Mouse (Mus musculus): ENCODE measurements at regions not wholly inside any gene's neighbourhood (a gene's known extent, or its start where the extent isn't known, plus 50 kb on each side); places are given as distances from the start of the nearest gene placed in this dataset.
A peak's percentile ranks its signal among the peaks of the same experiment; 100 is the strongest.

DNA sequence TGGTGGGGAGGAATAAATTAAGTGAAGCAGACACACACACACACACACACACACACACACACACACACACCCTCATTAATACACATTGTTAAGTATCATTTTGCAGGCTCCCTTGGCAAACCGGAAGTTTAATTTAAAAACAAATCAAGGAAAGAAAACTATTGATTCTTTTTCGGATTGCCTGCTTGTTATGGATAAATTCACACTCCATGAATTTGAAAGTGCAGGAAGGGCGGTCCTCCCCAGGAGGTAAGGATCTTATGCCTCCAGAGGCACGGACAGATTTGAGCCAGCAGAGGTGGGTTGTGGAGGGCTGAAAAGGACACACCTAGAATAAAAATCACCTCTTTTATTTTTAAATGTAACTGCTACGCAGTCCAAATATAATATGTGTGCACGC is 156.2 kb upstream of the Gm15217 start:
- no peak for DNase-seq (ENCODE audit: low spot score)

DNA sequence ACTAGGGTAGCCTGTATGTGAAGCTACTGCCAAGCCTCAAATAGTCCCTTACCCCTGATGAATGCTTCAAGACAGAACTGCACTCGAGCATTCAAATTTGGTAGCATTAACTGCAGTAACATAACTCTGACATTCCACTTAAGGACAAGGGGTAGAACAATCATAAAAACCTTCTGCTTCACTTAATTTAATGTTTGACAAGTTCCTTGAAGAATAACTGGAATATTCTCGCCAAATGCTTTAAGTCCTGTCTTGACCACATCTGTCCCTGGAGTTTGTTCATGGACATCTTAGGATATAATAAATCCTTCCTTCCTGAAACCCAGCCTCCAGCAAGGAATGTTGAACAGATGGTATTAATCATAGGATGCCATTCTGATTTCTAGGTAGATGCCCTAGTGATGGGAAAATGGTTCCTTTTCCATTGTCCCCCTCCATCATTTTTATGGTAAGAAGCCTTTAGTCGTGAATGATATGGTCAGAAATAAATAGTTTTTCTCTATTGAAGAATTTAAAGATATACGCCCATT is 154.7 kb upstream of the Gm15217 start:
- peak; percentile 21 for DNase-seq (ENCODE audit: low spot score)

DNA sequence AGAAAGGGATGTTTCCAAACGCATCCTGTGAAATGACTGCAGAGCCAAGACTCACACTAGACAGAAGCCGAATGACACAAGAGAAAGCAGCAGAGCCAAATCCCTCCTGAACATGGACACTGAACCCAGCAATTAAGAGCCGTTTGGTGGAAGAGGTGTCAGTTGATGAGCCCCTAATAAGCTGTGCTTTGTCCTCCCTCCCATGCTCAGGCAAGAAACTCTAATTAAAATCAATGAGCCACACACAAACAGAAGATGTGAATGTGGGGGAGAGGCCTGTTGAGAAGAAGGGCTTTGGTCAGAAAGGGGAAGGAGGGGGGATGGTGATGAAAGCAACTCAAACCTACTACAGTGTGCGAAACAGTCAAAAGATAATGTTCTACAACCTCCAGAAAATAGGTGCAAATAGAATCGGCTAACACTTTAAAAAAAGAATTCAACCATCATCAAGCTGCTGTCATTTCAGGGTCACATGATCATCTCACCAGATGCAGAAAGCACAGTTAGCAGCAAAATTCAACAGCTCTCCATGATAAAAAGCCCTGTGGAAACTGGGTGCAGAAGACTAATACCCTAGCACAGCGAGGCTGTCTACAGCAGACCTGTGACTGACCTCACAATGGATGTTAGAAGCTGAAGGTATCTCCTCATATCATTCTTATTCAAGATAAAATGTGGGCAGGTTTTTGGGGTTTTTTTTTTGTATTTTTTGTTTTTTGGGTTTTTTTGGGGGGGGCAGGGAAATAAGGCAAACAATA is 153.2 kb upstream of the Gm15217 start:
- peak; percentile 10 for DNase-seq (ENCODE audit: low spot score)

DNA sequence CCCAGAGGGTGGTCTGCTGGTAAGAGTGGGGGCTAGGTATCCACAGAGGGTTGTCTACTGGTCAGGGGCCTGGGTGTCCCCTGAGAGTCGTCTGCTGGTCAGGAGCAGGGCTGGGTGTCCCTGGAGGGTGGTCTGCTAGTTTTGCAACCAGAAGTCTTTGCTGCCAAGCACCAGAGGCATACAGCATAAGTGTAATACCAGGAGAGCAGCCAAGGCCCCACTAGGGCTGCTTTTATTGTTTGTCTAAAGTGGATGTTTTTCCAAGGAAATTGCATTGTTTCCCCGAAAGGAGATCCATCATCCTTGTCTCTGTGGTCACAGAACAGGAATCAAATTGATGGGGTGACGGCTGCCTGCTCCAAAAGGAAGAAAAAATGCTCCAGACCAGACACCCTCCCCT is 145.2 kb upstream of the Gm15217 start:
- no peak for DNase-seq (ENCODE audit: low spot score)

DNA sequence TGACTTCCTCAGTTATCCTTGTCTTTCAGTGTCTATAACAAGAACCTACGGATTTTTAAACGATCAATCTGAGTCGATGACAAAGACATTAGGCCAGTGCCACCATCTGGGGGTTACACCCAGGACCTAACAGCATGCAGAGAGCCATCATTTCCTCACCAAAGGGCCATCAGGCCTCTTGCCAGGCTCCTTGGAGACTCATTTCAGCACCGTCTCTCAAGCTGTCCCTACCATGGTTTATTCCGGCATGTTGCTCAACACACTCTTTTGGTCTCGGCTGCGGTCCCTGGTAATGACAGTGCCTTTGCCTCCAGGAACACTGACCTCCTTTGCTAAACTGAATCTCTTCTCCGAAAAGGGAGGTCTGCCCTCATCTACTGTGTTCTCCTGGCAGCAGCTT is 144.4 kb upstream of the Gm15217 start:
- DNase-seq (ENCODE audit: low spot score): no peak

DNA sequence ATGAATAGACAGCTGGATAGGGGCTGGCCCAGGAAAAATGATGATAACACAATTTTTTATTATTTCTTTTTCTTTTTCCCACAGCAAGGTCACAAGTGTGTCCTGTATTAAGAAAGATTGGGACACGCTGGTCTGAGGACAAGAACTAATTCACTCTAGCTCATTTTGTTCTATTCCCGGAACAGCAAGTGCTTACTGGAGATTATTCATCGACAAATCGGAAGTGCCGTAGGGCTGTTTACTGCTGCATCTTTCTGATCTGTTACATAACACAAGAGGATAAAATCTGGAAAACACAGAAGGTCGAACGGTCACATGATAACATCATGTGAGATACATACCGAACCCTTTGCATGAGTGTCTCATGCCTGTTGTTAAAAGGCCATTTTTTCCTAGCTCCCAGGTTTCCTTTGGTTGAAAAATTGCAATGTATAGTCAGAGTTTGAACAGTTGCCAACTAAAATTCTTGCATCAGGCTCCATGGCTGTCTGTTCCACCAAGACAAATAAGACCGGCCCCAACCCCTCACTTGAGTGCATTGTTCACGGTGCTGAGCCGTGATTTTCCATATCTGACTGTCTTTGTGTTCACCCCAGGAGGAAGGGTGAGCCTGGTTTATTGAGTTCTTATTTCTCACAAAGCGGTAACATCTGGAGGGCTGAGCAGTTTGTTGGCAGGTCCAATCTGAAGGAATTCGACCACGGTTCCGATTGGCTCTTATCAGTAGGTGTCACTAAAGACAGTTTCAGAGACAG is 139.0 kb upstream of the Gm15217 start:
- DNase-seq (ENCODE audit: low spot score): no peak

DNA sequence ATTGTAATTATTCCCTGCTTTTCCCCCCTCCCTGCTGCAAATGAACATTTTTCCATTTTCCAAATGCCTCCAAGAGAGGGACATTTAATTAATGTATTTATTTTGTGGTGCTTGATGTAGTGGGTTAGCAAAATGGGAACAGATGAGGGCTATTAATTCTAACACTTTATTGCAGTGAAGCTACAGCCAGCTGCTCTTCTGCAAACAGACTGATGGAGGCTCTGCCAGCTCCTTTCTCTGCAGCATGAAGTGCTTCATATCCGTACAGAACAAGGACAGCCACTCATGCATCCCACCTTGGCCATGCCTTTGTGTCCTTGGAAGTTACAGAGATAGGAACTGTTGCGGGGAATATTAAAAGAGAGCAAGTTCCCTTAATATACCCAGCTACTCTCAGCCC is 138.3 kb upstream of the Gm15217 start:
- DNase-seq (ENCODE audit: low spot score): no peak

DNA sequence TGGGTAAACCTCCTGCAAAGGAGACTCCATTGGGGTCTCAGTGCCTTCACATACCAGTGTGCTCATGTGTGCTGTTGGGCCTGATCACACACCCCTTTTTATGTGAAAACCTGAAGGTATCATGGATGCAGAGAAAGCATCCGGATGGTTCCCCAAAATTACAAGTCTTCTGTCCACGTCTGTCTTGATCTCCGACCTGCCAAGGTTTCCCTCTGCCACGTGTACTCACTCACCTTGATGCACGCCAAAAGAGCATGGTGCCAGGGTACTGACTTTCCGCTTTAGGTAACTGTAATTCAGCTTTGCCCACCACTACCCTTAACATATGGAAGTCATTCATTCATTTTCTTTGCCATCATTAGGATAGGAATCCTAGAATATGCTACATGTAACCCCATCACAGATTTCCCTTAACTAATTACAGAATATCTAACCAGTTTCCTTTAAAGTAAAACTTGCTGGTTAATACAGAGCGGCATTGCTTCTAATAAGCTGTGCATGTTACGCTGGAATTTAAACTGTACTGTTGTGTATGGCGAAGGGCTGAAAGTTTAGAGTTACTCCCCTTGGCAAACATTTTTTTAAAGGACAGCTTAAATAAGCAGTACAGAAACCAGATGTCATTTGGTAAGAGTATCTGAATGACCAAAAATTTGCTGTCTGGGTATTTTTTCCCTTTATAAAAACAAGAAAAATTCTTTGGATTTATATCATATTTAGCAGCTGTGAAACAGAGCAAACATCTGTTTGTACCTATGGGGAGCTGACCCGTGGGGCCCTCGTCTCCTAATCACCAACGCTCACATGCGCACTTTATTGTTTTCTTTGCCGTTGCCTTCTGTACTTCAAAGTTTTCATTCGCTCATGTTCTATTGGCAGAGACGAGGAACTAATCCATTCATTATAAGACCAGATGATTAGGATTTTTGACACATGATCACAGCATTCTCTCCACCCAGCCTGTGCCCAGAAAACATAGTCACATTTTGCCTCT is 131.4 kb upstream of the Gm15217 start:
- DNase-seq (ENCODE audit: low spot score): no peak

DNA sequence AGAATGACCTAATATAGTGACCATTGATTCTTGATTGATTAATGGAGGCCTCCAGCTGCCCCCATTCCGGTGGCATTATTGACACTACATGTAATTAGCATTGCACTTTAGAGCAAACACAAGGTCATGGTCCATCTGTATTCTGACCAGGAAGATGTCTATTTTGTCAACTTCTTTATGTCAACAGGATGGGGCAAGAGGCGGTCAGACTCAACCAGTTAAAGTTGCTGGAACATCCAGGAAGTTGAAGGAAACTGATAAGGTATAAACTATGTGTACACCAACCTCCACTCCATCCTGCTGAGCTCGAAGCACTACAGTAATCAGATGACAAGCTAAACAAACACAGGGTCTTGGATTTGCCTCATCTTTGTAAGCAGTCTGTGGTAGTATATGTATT is 130.1 kb upstream of the Gm15217 start:
- DNase-seq (ENCODE audit: low spot score): no peak

DNA sequence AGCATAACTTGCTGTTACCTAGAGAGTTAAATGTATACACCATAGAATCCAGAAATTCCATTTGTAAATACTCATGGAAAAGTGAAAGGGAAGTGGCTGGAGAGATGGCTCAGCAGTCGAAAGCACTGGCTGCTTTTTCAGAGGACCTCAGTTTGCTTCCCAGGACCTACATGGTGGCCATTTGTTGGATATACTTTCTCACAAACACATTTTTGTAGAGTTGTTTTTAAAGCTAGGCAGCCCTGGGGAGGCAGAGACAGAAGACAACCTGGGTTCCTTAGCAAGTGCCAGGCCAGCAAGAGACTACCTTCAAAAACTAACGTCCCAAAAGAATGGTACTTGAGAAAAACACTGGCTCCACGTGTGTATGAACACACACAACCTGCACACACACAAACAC is 124.0 kb upstream of the Gm15217 start:
- DNase-seq (ENCODE audit: low spot score): no peak

DNA sequence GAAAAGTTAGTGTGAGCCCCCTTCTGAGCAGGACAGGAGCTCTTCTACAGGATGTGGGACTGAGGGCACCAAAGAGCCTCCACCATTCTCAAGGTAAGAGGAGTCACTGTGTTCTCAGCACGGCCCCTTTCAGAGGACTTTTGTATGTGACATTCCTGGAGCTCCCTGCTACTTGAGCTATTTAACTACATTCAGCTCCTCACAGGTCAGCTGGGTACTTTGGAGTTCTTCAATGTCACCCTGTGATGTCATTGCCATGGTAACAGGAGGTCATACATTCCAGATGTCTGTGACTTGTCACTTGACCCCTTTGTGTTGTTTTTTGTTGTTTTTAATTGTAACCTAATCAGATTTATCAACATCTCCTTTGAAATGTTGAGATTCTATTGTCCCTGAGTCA is 122.9 kb upstream of the Gm15217 start:
- peak; percentile 83 for DNase-seq (ENCODE audit: low spot score)

DNA sequence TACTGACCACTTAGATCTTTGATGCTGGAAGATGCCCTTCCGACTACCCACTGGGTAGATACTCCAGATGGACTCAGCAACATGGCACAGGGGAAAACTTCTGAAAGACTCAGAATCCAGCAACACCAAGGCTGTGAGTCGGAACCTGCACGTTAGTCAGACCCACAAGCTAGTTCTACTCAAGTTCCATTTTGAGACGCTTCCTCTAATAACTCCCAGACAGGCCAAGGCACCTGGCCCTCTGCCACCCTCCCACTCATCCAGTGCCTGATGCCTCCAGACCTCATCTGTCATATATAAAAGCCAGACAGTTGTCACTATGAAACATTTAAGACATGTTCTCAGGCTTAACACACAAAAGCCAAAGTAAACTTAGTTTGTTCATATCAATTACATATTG is 121.9 kb upstream of the Gm15217 start:
- no peak for DNase-seq (ENCODE audit: low spot score)

DNA sequence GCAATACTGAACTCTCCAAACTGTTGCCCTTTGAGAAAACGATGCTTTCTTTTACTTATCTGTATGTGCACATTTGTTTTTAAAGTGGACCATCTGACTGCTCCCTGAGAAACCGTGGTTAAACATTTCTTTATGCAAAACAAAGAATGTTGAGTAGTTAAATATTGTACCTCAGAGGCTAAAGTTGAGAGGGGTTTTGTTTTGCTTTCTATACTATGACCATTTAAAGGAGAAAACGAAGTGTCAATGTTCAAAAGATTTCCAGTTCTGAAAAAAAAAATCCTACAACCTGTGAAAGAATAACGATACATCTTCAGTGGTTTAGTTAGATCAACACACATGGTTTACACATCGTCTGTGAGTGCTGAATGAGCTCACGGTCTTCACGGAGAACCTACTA is 120.7 kb upstream of the Gm15217 start:
- DNase-seq (ENCODE audit: low spot score): no peak

DNA sequence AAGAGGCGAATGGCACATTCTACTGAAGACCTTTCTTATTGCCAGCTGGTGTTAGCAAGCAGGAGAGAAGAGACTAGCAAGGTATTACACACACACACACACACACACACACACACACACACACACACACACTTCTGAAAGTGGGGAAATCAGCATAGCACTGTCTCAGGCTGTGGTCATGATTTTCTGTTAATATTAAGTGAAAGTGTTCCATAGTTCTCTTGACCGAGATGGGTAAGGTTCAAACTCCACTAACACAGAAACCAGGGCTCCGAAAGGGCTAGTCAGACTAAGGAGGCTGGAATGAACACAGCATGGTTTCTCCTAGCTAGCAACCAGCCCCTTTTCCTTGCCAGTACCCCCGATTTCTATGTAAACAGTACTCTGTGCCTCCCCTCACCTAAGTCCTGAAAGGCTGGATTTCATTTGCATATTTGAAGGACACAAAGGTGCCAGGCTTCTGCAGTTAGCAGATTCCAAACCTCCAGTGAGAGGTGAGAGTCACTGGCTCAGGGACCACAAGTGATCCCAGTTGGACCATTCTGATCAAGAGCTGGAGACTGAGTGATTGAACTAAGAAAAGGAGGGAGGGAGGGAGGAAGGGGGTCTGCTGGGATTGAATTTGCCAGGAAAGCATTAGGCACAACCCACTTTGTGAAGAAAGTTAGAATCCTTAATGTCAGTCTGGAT is 118.8 kb upstream of the Gm15217 start:
- DNase-seq (ENCODE audit: low spot score): no peak

DNA sequence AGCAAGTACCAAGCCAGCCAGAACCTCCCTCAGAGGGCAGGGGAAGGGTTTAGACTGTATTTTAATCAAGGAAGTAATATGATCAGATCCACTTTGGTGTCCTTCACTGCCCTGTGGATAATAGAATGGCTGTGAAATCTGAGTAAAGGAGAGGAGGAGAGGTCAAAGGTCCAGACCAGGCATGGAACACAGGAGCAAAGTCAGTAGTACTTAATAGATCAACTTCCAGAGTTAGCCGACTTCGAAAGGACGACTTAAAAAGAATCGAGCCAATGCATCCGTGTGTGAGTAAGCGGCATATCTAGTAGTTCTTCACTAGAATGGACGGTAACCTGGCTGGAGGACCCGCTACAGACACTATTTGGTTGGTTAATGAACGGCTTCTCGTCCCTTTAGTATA is 103.8 kb upstream of the Gm15217 start:
- DNase-seq (ENCODE audit: low spot score): peak; percentile 12

DNA sequence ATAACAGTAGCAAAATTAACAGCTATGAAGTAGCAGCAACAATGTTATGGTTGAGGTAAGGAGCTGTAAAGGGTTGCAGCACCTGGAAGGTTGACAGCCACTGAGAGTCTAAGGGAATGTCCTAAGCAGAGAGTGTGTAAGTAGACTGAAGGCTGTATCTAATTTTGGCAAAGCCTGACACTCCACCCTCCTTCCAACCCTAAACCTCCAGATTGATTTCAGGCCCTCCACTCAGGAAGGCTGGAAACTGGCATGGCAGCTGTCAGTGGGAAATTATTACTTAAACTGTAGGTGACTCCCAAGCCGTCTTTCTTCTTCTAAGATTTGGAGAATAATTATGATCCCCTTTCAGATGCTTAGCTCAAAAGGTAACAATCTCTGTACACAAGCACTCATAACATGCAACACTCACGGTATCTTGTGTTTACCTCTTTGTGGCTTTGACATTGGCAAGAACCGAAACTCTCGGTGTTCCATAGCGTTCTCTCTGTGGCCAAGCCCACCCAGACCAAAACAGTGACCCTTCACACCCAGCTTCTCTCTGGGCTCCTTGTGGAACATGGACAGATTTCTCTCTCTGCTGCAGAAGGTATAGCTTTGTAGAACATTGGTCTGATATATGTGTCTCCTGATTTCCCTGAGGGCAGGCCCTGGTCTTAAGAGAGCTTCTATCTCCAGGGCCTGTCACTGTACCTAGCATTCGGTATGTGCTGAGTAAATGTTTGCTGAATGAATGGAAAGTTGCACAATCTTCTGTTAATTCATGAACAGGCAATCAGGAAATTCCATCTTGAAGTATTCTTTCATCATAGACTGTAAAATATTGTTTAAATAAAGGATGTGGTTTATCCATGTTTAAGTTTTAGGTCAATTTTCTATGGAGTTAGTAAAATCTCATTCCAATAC is 102.0 kb upstream of the Gm15217 start:
- no peak for DNase-seq (ENCODE audit: low spot score)

DNA sequence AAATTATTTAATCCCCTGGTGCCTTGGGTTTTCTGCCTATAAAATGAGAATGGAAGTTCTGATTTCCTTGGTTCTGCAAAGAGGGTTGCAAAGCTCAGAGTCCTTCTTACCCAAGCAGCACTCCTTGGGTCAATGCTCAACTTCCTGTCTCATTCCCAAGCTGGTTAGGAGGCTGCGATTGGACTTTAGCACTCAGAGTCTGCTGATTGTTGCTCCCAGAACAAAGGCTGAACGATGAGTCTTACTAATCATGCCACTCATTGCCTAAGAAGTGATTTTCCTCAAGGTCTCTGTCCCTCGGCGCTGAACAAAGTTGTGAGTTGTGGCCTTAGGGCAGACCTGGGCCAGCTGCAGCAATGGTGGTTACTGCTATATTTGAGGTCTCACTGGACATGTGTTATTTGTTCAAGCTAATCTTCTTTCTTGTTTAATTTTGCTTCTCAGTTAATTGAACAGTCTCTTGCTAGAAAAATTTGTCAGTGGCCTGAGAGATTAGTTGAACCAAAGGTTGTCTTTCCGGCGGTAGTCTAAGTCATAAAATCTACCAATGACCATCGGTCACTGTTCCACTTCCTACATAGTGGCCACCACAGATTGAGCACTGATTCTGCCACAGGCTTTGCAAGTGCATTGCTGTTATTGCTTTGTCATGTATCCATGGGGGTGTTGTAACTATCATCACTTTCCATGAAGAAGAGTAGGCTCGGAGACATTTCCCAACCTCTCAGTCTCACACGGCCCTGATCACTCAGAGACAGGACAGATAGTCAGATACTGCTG is 101.2 kb upstream of the Gm15217 start:
- DNase-seq (ENCODE audit: low spot score): no peak

DNA sequence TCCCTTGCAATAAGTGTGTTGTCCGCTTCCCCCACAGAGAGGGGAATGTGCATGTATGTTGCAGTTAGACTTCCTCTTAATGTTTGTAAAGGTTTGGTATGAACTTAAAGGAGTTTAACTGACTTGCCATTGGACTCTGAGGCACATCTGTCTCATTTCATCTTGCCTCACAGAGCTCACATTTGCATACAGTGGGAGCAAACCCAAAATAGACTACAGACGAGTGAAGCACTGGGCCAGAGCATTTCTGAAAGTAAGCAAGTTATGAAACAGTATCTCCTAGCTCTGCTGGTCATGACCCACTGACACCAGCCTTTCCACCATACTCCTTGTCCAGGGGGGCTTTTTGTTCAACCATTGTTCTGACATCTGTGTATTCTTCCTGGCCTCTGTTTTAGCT is 86.8 kb upstream of the Gm15217 start:
- DNase-seq (ENCODE audit: low spot score): no peak

DNA sequence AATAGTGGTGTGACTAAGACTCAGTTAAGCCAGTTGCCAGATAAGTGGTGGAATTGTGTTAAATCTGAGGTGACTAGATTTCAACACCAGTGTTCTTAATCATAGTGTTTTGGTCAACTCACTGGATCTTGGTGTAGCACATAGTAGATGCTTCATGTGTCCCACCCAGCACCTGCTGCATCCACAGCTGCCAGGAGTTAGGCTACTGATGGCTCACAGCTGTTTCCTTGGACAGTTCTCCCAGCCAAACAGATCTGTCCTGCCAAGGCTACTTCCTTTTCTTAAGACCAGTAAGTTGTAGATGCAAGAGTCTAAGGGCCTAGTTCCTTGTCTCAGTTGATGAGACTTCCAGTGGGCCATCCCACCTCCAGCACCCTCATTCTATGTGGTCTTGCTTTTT is 82.9 kb upstream of the Gm15217 start:
- no peak for DNase-seq (ENCODE audit: low spot score)

DNA sequence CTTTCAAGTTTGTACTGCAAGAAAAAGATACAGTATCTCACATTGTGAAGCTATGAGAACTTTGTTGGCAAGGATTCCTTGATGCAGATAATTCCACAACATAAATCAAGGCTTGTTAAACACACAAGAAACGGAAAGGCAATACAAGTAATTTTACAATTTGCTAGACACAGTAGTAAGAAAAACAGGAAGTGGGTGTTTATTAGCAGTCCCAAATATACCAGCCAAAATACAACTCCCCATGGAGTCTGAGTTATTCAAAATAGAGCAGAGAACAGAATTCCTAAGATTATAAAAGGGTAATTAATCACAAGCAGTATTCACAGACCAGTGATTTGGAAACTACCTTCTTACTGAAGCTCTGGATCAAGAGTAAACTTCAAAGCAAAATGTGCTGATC is 78.7 kb upstream of the Gm15217 start:
- no peak for DNase-seq (ENCODE audit: low spot score)

Data from embryo, embryonic 10 days (tissue).